8 mouse cellular contexts compared by ENCODE assay signal in genomic region chr9:32696717-32697116, GRCm38 (mm10).
DNase-seq lines count a peak whose midpoint lies in the region; ATAC-seq and TF ChIP-seq lines count a peak whose summit lies in the region.

No protein-coding gene starts in this region.

- peak overlapping the region; percentile 87 for H3K27ac ChIP-seq in liver, adult 2 months (replicated peaks; ENCODE audit: insufficient read depth, low read depth, low read length)
- H3K27ac ChIP-seq in heart, embryonic 12.5 days (ENCODE audit: poor library complexity, severe bottlenecking): peak overlapping the region; percentile 95
- H3K27ac ChIP-seq in kidney, embryonic 15.5 days: peak overlapping the region; percentile 89

- no peak for TF ChIP-seq CTCF in liver, adult 2 months (IDR thresholded peaks at IDR 0.05; ENCODE audit: low read depth, low read length)

- H3K27me3 ChIP-seq in liver, adult 2 months (ENCODE audit: control insufficient read depth, insufficient read depth, low read length): no peaks in the 10 kb centered on the region
- H3K27me3 ChIP-seq in heart, embryonic 12.5 days (replicated peaks): no peaks in the 10 kb centered on the region
- H3K27me3 ChIP-seq in kidney, embryonic 15.5 days: no peaks in the 10 kb centered on the region

- no peak for TF ChIP-seq POLR2A in liver, adult 2 months (IDR thresholded peaks at IDR 0.05; ENCODE audit: extremely low read depth, insufficient read depth, low read length)

- 33% methylated on average over 7 of the region's 7 CpGs for WGBS in liver, adult 2 months
- 7% methylated on average over 7 of the region's 7 CpGs for WGBS in heart, embryonic 12.5 days
- WGBS in kidney, embryonic 15.5 days: 3% methylated on average over 7 of the region's 7 CpGs

- no peaks in the 10 kb centered on the region for H3K36me3 ChIP-seq in liver, adult 2 months (ENCODE audit: control insufficient read depth, insufficient read depth, low read length)
- H3K36me3 ChIP-seq in heart, embryonic 12.5 days: no peaks in the 10 kb centered on the region
- no peaks in the 10 kb centered on the region for H3K36me3 ChIP-seq in kidney, embryonic 15.5 days

- H3K79me2 ChIP-seq in liver, adult 2 months (ENCODE audit: control insufficient read depth, insufficient read depth, low read length): peaks cover 3% of the 10 kb centered on the region

- H3K4me1 ChIP-seq in liver, adult 2 months (ENCODE audit: control insufficient read depth, insufficient read depth, low read length): no peaks in the 10 kb centered on the region
- peaks cover 26% of the 10 kb centered on the region for H3K4me1 ChIP-seq in heart, embryonic 12.5 days (replicated peaks)
- peaks cover 55% of the 10 kb centered on the region for H3K4me1 ChIP-seq in kidney, embryonic 15.5 days

- H3K4me2 ChIP-seq in heart, embryonic 12.5 days: peak overlapping the region; percentile 92
- H3K4me2 ChIP-seq in kidney, embryonic 15.5 days: peak overlapping the region; percentile 94

- DNase-seq in liver, adult 2 months (ENCODE audit: extremely low read depth, low read depth, low spot score): peak; percentile 27
- no peak for DNase-seq in liver
- peak; percentile 49 for DNase-seq in brain, adult 2 months (ENCODE audit: low read depth, low spot score)
- DNase-seq in lung, postnatal 25 days (ENCODE audit: low spot score): peak; percentile 72
- DNase-seq in thymus, postnatal 0 days (ENCODE audit: low spot score): peak; percentile 67
- DNase-seq in cerebellum, postnatal 36 days: no peak

- ATAC-seq in heart, embryonic 12.5 days (ENCODE audit: insufficient number of reproducible peaks, low FRiP score): peak; percentile 51
- ATAC-seq in kidney, embryonic 15.5 days (replicated peaks; ENCODE audit: low FRiP score): peak; percentile 22; the same call in 1 of the 2 replicates

- peak overlapping the region; percentile 82 for H3K4me3 ChIP-seq in liver, adult 2 months (ENCODE audit: insufficient read depth, low read depth, low read length)
- H3K4me3 ChIP-seq in heart, embryonic 12.5 days: peak overlapping the region; percentile 79
- peak overlapping the region; percentile 66 for H3K4me3 ChIP-seq in kidney, embryonic 15.5 days (replicated peaks)

- H3K9ac ChIP-seq in liver, adult 2 months (ENCODE audit: low read depth, low read length): peak overlapping the region; percentile 90
- H3K9ac ChIP-seq in heart, embryonic 12.5 days: peak overlapping the region; percentile 85
- H3K9ac ChIP-seq in kidney, embryonic 15.5 days: peak overlapping the region; percentile 72

- H3K9me3 ChIP-seq in heart, embryonic 12.5 days (replicated peaks): no peaks in the 10 kb centered on the region
- H3K9me3 ChIP-seq in kidney, embryonic 15.5 days (replicated peaks): no peaks in the 10 kb centered on the region

Comparison
In these comparisons a context has a peak if more than half of its experiments do, and no peak if none do; other contexts are left out.
1. DNase-seq: peak in liver, adult 2 months (single experiment), brain, adult 2 months (single experiment), lung, postnatal 25 days (single experiment) and thymus, postnatal 0 days (single experiment); none in liver (single experiment) and cerebellum, postnatal 36 days (0 of 2).
2. Peak in every context shown above with its lines, with median percentiles within 50 percentile points of each other: H3K27ac ChIP-seq, H3K4me3 ChIP-seq and H3K9ac ChIP-seq.